Mouse (Mus musculus) heart, postnatal 0 days (tissue): ENCODE results near the gene Fxyd6. TPM values are rescaled to one million over a fixed set of nuclear protein-coding genes. Genes with fewer than 3 reads are reported as not detected.

ENCODE experiments used
- ATAC-seq: fragments of 200-750 bp; cut with Nextera tagmentation; 2 replicates; pipeline ENCODE4 v1.8.0; 2017; ENCODE audit warnings: low read depth, moderate number of reproducible peaks, moderate library complexity; ENCODE audit not compliant: insufficient read depth
- DNase-seq: peaks from one replicate; pipeline ENCODE4 v3.0.0-alpha.2; 2016; ENCODE audit warnings: low spot score
- H3K27ac ChIP-seq: fragments of 300-500 bp; sonication (generic); 2 replicates; pipeline ENCODE4 v1.5.1; 2014; ENCODE audit warnings: low read depth, mild to moderate bottlenecking
- H3K27me3 ChIP-seq: fragments of 300-500 bp; sonication (generic); 2 replicates; pipeline ENCODE4 v1.6.1; 2014; ENCODE audit warnings: low read length, mixed read lengths; ENCODE audit not compliant: control insufficient read depth, insufficient read depth
- H3K36me3 ChIP-seq: fragments of 300-500 bp; sonication (generic); replicated peaks from 2 replicates; pipeline ENCODE4 v1.6.1; 2014; ENCODE audit warnings: low read length, mixed read lengths; ENCODE audit not compliant: control insufficient read depth, insufficient read depth
- H3K4me1 ChIP-seq: fragments of 300-500 bp; sonication (generic); 2 replicates; pipeline ENCODE4 v1.6.1; 2014; ENCODE audit warnings: antibody characterized with exemption; ENCODE audit not compliant: control insufficient read depth, insufficient read depth
- H3K4me2 ChIP-seq: fragments of 300-500 bp; sonication (generic); 2 replicates; pipeline ENCODE4 v1.6.1; 2014; ENCODE audit warnings: low read depth, mild to moderate bottlenecking, low read length, moderate library complexity
- H3K4me3 ChIP-seq: fragments of 300-500 bp; sonication (generic); 2 replicates; pipeline ENCODE4 v1.5.1; 2014; ENCODE audit warnings: low read depth, low read length
- H3K9ac ChIP-seq: fragments of 300-500 bp; sonication (generic); replicated peaks from 2 replicates; pipeline ENCODE4 v1.6.1; 2014; ENCODE audit warnings: low read depth, low read length, mixed read lengths
- H3K9me3 ChIP-seq: fragments of 300-500 bp; sonication (generic); replicated peaks from 2 replicates; pipeline ENCODE4 v1.6.1; 2016; ENCODE audit warnings: low read length; ENCODE audit not compliant: control insufficient read depth
- CTCF ChIP-seq: IDR thresholded peaks from 2 replicates; pipeline ENCODE4 v1.5.1; 2016; ENCODE audit warnings: antibody characterized with exemption, control low read depth, low read depth
- EP300 ChIP-seq: IDR thresholded peaks from 2 replicates; pipeline ENCODE4 v1.6.1; 2016; ENCODE audit warnings: antibody characterized with exemption, low read depth
- WGBS: fragments of 180-500 bp; shearing (Covaris S2); extraction: QIAGEN DNeasy Blood & Tissue Kit; methylation state at CpG from one replicate; pipeline ENCODE4 v1.1.7; 2014; 5-methylcytosine and 5-hydroxymethylcytosine counted together
- polyA plus RNA-seq: library from polyadenylated mRNA; unstranded; fragments of >200 nt; fragmentation: Nextera tagmentation; extraction: Ambion mirVana; gene quantifications from 2 replicates; pipeline ENCODE4 v1.2.1, GENCODE M21; 2015
- total RNA-seq: library from RNA; depleted of rRNA; stranded (reverse); fragments of >200 nt; gene quantifications from 2 replicates; pipeline ENCODE4 v1.2.3, GENCODE M21; 2014; ENCODE audit warnings: low replicate concordance

Gene Fxyd6
- total and polyA plus RNA-seq, 2 experiments from 2014 or later: 18.1 to 26.6 TPM

GRCm38 (mm10) chr9:45429951-45430697, 60.1 kb downstream of the Fxyd6 start:
- Histone ChIP-seq H3K4me3 (peak overlapping the region; percentile 35), H3K27me3 (peaks cover 63% of the 10 kb centered on the region), H3K4me2 (peak overlapping the region; percentile 54), H3K36me3 (no peaks in the 10 kb centered on the region), H3K9ac (no peak overlapping the region), H3K4me1 (peaks cover 8% of the 10 kb centered on the region; the same call in 1 of the 2 replicates), H3K27ac (no peak overlapping the region), H3K9me3 (no peaks in the 10 kb centered on the region)
- 4% methylated on average over 33 of the region's 54 CpGs for WGBS
- ATAC-seq: no peak
- TF ChIP-seq EP300: no peak
- TF ChIP-seq CTCF: no peak
- no peak for DNase-seq

- H3K36me3 ChIP-seq: no peaks in the 10 kb centered on the region
- no peak overlapping the region for H3K27ac ChIP-seq
- H3K4me2 ChIP-seq: peak overlapping the region; percentile 54
- peaks cover 8% of the 10 kb centered on the region; the same call in 1 of the 2 replicates for H3K4me1 ChIP-seq
- H3K27me3 ChIP-seq: peaks cover 63% of the 10 kb centered on the region
- DNase-seq (no peak), ATAC-seq (no peak)
- H3K4me3 ChIP-seq: peak overlapping the region; percentile 35
- no peaks in the 10 kb centered on the region for H3K9me3 ChIP-seq
- no peak overlapping the region for H3K9ac ChIP-seq
- WGBS: 7% methylated on average over 11 of the region's 17 CpGs
- TF ChIP-seq CTCF (no peak), EP300 (no peak)
Measured at GRCm38 (mm10) chr9:45430698-45430959, 60.6 kb downstream of the Fxyd6 start.

GRCm38 (mm10) chr9:45431150-45431549, 61.2 kb downstream of the Fxyd6 start:
- ATAC-seq (no peak), DNase-seq (no peak)
- WGBS: 7% methylated on average over 26 of the region's 26 CpGs
- Histone ChIP-seq H3K9me3 (no peaks in the 10 kb centered on the region), H3K4me2 (peak overlapping the region; percentile 54; the same call in 1 of the 2 replicates), H3K27me3 (peaks cover 63% of the 10 kb centered on the region), H3K27ac (no peak overlapping the region), H3K36me3 (no peaks in the 10 kb centered on the region), H3K9ac (no peak overlapping the region), H3K4me3 (peak overlapping the region; percentile 35), H3K4me1 (peaks cover 8% of the 10 kb centered on the region; the same call in 1 of the 2 replicates)
- TF ChIP-seq EP300 (no peak), CTCF (no peak)

GRCm38 (mm10) chr9:45432639-45433038, 62.7 kb downstream of the Fxyd6 start:
- no peak for ATAC-seq
- H3K4me2 ChIP-seq: no peak overlapping the region
- H3K4me3 ChIP-seq: no peak overlapping the region
- TF ChIP-seq CTCF: no peak
- TF ChIP-seq EP300: no peak
- no peak for DNase-seq
- H3K9ac ChIP-seq: no peak overlapping the region
- H3K27me3 ChIP-seq: peaks cover 57% of the 10 kb centered on the region
- H3K4me1 ChIP-seq: peaks cover 8% of the 10 kb centered on the region; the same call in 1 of the 2 replicates
- 71% methylated on average over 12 of the region's 12 CpGs for WGBS
- H3K9me3 ChIP-seq: no peaks in the 10 kb centered on the region
- no peaks in the 10 kb centered on the region for H3K36me3 ChIP-seq
- H3K27ac ChIP-seq: no peak overlapping the region

- no peaks in the 10 kb centered on the region for H3K9me3 ChIP-seq
- no peak for TF ChIP-seq CTCF
- no peak for TF ChIP-seq EP300
- WGBS: 80% methylated on average over 9 of the region's 9 CpGs
Measured at GRCm38 (mm10) chr9:45433119-45433518, 63.1 kb downstream of the Fxyd6 start.

GRCm38 (mm10) chr9:45434171-45434570, 64.2 kb downstream of the Fxyd6 start:
- peaks cover 52% of the 10 kb centered on the region for H3K27me3 ChIP-seq

More at GRCm38 (mm10) chr9:45433119-45433518, 63.1 kb downstream of the Fxyd6 start:
- H3K27ac ChIP-seq: no peak overlapping the region
- H3K4me3 ChIP-seq: no peak overlapping the region
- no peak overlapping the region for H3K4me2 ChIP-seq
- H3K9ac ChIP-seq: no peak overlapping the region
- peaks cover 57% of the 10 kb centered on the region for H3K27me3 ChIP-seq
- H3K4me1 ChIP-seq: peaks cover 8% of the 10 kb centered on the region; the same call in 1 of the 2 replicates
- no peaks in the 10 kb centered on the region for H3K36me3 ChIP-seq
- no peak for ATAC-seq
- no peak for DNase-seq

More at GRCm38 (mm10) chr9:45434171-45434570, 64.2 kb downstream of the Fxyd6 start:
- Histone ChIP-seq H3K27ac (no peak overlapping the region), H3K36me3 (no peaks in the 10 kb centered on the region), H3K9ac (no peak overlapping the region), H3K4me2 (no peak overlapping the region), H3K4me1 (peaks cover 8% of the 10 kb centered on the region; the same call in 1 of the 2 replicates), H3K4me3 (no peak overlapping the region), H3K9me3 (no peaks in the 10 kb centered on the region)
- DNase-seq (no peak), ATAC-seq (no peak)
- no peak for TF ChIP-seq CTCF
- no peak for TF ChIP-seq EP300
- 76% methylated on average over 2 of the region's 2 CpGs for WGBS
